Mouse (Mus musculus) limb, embryonic 15.5 days (tissue): Measurements from ENCODE around the gene Arih1. TPM values are rescaled to one million over a fixed set of nuclear protein-coding genes. Genes with fewer than 3 reads are reported as not detected.
"Not testable (repeated sequence)": the region's sequence is repeated elsewhere in the genome, so short reads cannot be mapped to it uniquely, and the experiment has no call there.

Experiments used
- ATAC-seq: fragments of 200-750 bp; cut with Nextera tagmentation; 2 replicates; pipeline ENCODE4 v1.8.0; 2017; ENCODE audit warnings: low read depth, moderate TSS enrichment; ENCODE audit not compliant: insufficient number of reproducible peaks, low FRiP score, low TSS enrichment
- H3K27ac ChIP-seq: fragments of 300-500 bp; sonication (generic); 2 replicates; pipeline ENCODE4 v1.5.1; 2015; ENCODE audit warnings: moderate library complexity, mild to moderate bottlenecking, inconsistent platforms
- H3K27me3 ChIP-seq: fragments of 300-500 bp; sonication (generic); 2 replicates; pipeline ENCODE4 v1.6.1; 2015; ENCODE audit warnings: inconsistent platforms
- H3K36me3 ChIP-seq: fragments of 300-500 bp; sonication (generic); 2 replicates; pipeline ENCODE4 v1.6.1; 2015; ENCODE audit warnings: inconsistent platforms
- H3K4me1 ChIP-seq: fragments of 300-500 bp; sonication (generic); 2 replicates; pipeline ENCODE4 v1.6.1; 2015; ENCODE audit warnings: inconsistent platforms
- H3K4me2 ChIP-seq: fragments of 300-500 bp; sonication (generic); 2 replicates; pipeline ENCODE4 v1.6.1; 2015; ENCODE audit warnings: mild to moderate bottlenecking, inconsistent platforms
- H3K4me3 ChIP-seq: fragments of 300-500 bp; sonication (generic); 2 replicates; pipeline ENCODE4 v1.5.1; 2015; ENCODE audit warnings: mild to moderate bottlenecking, inconsistent platforms
- H3K9ac ChIP-seq: fragments of 300-500 bp; sonication (generic); 2 replicates; pipeline ENCODE4 v1.6.1; 2015; ENCODE audit warnings: inconsistent platforms
- H3K9me3 ChIP-seq: fragments of 300-500 bp; sonication (generic); 2 replicates; pipeline ENCODE4 v1.6.1; 2016; ENCODE audit warnings: inconsistent platforms
- WGBS: fragments of 180-500 bp; shearing (Covaris S2); methylation state at CpG from one replicate; pipeline ENCODE4 v1.1.7; 2015; 5-methylcytosine and 5-hydroxymethylcytosine counted together
- polyA plus RNA-seq: library from polyadenylated mRNA; unstranded; fragments of >200 nt; fragmentation: Nextera tagmentation; extraction: Ambion mirVana; gene quantifications from 2 replicates; pipeline ENCODE4 v1.2.1, GENCODE M21; 2015

Arih1 gene
- polyA plus RNA-seq, 1 experiment from 2014 or later = 15.0 TPM

GRCm38 (mm10) chr9:59360487-59360886 is 125.9 kb downstream of the Arih1 start:
- H3K36me3 ChIP-seq, H3K4me1 ChIP-seq, H3K4me3 ChIP-seq, H3K4me2 ChIP-seq, H3K9ac ChIP-seq, H3K27me3 ChIP-seq, H3K9me3 ChIP-seq, ATAC-seq, H3K27ac ChIP-seq: not testable (repeated sequence)
- WGBS = 51% methylated on average over 3 of the region's 3 CpGs

GRCm38 (mm10) chr9:59358041-59358440 is 128.4 kb downstream of the Arih1 start:
- H3K36me3 ChIP-seq, H3K27ac ChIP-seq, H3K9me3 ChIP-seq, ATAC-seq, H3K4me2 ChIP-seq, H3K27me3 ChIP-seq, H3K9ac ChIP-seq, H3K4me3 ChIP-seq, H3K4me1 ChIP-seq: not testable (repeated sequence)
- 61% methylated on average over 1 of the region's 1 CpGs for WGBS

- Histone ChIP-seq H3K4me2 (peak within 1 kb of the TSS; percentile 63), H3K9ac (peak within 1 kb of the TSS; percentile 64), H3K36me3 (no peaks in the 10 kb centered on the region), H3K27ac (peak within 1 kb of the TSS; percentile 89), H3K4me1 (no peaks in the 10 kb centered on the region), H3K4me3 (peak within 1 kb of the TSS; percentile 70), H3K9me3 (no peaks in the 10 kb centered on the region), H3K27me3 (no peaks in the 10 kb centered on the region)
- ATAC-seq = peak; percentile 88
- WGBS = under 1% methylated on average over 28 of the region's 32 CpGs
These were observed 133.2 kb downstream of the Arih1 start, which contains the start of gene Bbs4 for GRCm38 (mm10) chr9:59353253-59353639. Gene Bbs4 (minus strand): TSS chr9:59353508.

DNA sequence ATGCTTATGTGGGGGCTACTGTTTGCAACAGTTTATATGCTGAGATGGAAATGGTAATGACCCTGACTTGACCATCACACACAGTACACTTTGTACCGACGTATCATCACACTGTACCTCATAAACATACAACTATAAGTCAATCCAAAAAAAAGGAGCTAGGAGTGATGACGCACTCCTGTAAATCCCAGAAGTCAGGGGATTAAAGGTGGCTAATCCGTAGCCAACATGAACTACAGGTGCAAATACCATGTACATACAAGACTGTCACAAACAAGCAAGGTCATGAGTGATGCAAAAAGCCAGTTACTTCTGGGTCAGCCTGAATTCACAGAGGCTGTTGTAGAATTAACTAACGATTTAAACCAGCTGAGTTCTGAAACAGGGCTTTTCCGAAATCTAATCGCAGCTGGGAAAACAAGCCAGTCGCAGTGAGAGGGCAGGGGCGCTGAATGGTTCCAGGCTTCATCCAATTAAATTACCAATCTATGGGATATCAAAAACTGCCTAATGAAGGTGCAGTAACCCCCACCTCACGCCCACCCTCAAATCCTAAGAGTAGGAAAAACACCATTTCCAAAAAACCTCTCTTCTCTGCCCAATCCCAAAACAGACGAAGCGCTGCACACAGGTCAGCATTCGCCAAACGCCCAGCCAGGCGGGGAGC is 133.7 kb downstream of the Arih1 start:
- H3K4me3 ChIP-seq = peak overlapping the region; percentile 70
- peak; percentile 6; the same call in 1 of the 2 replicates for ATAC-seq
- H3K9ac ChIP-seq = peak overlapping the region; percentile 64
- no peaks in the 10 kb centered on the region for H3K9me3 ChIP-seq
- H3K27me3 ChIP-seq = no peaks in the 10 kb centered on the region
- 10% methylated on average over 15 of the region's 15 CpGs for WGBS
- H3K4me2 ChIP-seq = peak overlapping the region; percentile 63
- no peaks in the 10 kb centered on the region for H3K36me3 ChIP-seq
- H3K4me1 ChIP-seq = no peaks in the 10 kb centered on the region
- H3K27ac ChIP-seq = peak overlapping the region; percentile 89

- 48% methylated on average over 2 of the region's 2 CpGs for WGBS
- no peaks in the 10 kb centered on the region for H3K27me3 ChIP-seq
- no peak overlapping the region for H3K27ac ChIP-seq
- no peak overlapping the region for H3K4me3 ChIP-seq
- no peak overlapping the region for H3K9ac ChIP-seq
- no peaks in the 10 kb centered on the region for H3K4me1 ChIP-seq
- no peaks in the 10 kb centered on the region for H3K9me3 ChIP-seq
- no peak for ATAC-seq
- peaks cover 11% of the 10 kb centered on the region; the same call in 1 of the 2 replicates for H3K36me3 ChIP-seq
- H3K4me2 ChIP-seq = no peak overlapping the region
These were observed 140.2 kb downstream of the Arih1 start for GRCm38 (mm10) chr9:59346176-59346575.

- H3K4me2 ChIP-seq = no peak overlapping the region
- H3K4me1 ChIP-seq = no peaks in the 10 kb centered on the region
- no peaks in the 10 kb centered on the region for H3K9me3 ChIP-seq
- 88% methylated on average over 9 of the region's 9 CpGs for WGBS
- no peak for ATAC-seq
- H3K27ac ChIP-seq = no peak overlapping the region
- H3K27me3 ChIP-seq = no peaks in the 10 kb centered on the region
- no peak overlapping the region for H3K4me3 ChIP-seq
- peaks cover 11% of the 10 kb centered on the region; the same call in 1 of the 2 replicates for H3K36me3 ChIP-seq
- no peak overlapping the region for H3K9ac ChIP-seq
These were observed 146.4 kb downstream of the Arih1 start for GRCm38 (mm10) chr9:59340002-59340401.

DNA sequence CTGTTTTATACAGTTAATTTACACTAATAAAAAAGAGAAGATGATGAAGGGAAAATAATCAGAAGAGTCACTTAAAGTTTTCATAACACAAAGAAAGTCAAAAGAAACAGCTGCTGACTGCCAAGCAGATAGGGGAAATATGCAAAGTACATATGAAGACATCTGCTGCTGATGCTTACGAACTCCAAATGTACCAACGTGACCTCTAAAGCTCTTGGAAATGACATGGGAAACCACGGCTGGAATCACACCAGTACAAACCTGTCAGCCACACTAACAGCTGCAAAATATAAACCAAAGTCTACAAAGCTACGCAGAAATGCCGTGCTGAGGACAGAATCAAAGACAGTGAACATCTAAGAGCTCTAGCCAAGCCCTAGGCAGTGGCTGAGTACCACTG is 147.3 kb downstream of the Arih1 start:
- Histone ChIP-seq H3K4me3 (no peak overlapping the region), H3K4me1 (no peaks in the 10 kb centered on the region), H3K4me2 (no peak overlapping the region), H3K36me3 (peaks cover 14% of the 10 kb centered on the region; the same call in 1 of the 2 replicates), H3K9me3 (no peaks in the 10 kb centered on the region), H3K27me3 (no peaks in the 10 kb centered on the region), H3K27ac (no peak overlapping the region), H3K9ac (no peak overlapping the region)
- ATAC-seq = no peak
- 74% methylated on average over 5 of the region's 5 CpGs for WGBS

DNA sequence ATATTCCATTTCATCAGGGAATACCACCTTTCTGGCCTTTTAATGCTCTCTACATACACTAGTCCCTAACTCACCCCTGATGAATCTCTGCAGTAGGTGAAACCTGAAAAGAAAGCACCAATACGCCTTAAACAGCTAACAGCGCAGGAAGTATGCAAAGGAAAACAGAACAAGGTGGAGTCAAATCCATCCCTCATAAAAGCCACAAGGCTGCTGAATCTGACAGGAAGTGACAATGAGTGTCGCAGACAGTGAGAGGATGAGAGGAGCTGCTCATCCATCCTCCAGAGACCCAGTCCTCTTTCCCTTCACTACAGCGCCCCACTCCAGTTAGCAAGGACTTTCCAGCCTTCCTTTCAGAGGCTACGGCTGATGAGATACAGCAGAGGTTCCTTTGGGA is 148.0 kb downstream of the Arih1 start:
- Histone ChIP-seq H3K36me3 (peaks cover 14% of the 10 kb centered on the region; the same call in 1 of the 2 replicates), H3K4me1 (no peaks in the 10 kb centered on the region)
- WGBS = 80% methylated on average over 5 of the region's 5 CpGs

More for the DNA sequence above, 148.0 kb downstream of the Arih1 start:
- Histone ChIP-seq H3K27ac (no peak overlapping the region), H3K9ac (no peak overlapping the region), H3K4me2 (no peak overlapping the region), H3K27me3 (no peaks in the 10 kb centered on the region), H3K9me3 (no peaks in the 10 kb centered on the region), H3K4me3 (no peak overlapping the region)
- no peak for ATAC-seq

Other genes starting within 250 kb of the Arih1 start
- 42.8 and 44.3 TPM in 2 replicates for gene Adpgk, start 195.1 kb downstream of the Arih1 start, polyA plus RNA-seq
- 12.7 and 17.5 TPM in 2 replicates for gene Bbs4, start 133.1 kb downstream of the Arih1 start, polyA plus RNA-seq
- 89.9 and 108 TPM in 2 replicates for gene Hexa, start 52.9 kb upstream of the Arih1 start, polyA plus RNA-seq
- gene Tmem202, start 53.2 kb upstream of the Arih1 start, polyA plus RNA-seq = 0.27 TPM in 1 of 2 replicates, not detected in the other
- gene Celf6, start 91.3 kb upstream of the Arih1 start, polyA plus RNA-seq = 0.09 and 0.10 TPM in 2 replicates
- gene Parp6, start 130.7 kb upstream of the Arih1 start, polyA plus RNA-seq = 22.5 and 27.8 TPM in 2 replicates
- gene Pkm, start 169.8 kb upstream of the Arih1 start, polyA plus RNA-seq = 1,195 and 1,260 TPM in 2 replicates
- gene Gramd2, start 193.5 kb upstream of the Arih1 start, polyA plus RNA-seq = 4.4 and 5.0 TPM in 2 replicates